Mouse (Mus musculus): ENCODE data around the gene Rrp9.

- no peak for TF ChIP-seq CTCF (IDR thresholded peaks at IDR 0.05; ENCODE audit: extremely low read depth, insufficient read depth, insufficient read length, insufficient replicate concordance)
- TF ChIP-seq POLR2A (IDR thresholded peaks at IDR 0.05; ENCODE audit: low read depth, low read length): no peak
Observed at GRCm38 (mm10) chr9:106471892-106472291, 3.9 kb upstream of the Rrp9 start.
